Mouse (Mus musculus): ENCODE results near the gene Sost.

The Sost gene

DNA sequence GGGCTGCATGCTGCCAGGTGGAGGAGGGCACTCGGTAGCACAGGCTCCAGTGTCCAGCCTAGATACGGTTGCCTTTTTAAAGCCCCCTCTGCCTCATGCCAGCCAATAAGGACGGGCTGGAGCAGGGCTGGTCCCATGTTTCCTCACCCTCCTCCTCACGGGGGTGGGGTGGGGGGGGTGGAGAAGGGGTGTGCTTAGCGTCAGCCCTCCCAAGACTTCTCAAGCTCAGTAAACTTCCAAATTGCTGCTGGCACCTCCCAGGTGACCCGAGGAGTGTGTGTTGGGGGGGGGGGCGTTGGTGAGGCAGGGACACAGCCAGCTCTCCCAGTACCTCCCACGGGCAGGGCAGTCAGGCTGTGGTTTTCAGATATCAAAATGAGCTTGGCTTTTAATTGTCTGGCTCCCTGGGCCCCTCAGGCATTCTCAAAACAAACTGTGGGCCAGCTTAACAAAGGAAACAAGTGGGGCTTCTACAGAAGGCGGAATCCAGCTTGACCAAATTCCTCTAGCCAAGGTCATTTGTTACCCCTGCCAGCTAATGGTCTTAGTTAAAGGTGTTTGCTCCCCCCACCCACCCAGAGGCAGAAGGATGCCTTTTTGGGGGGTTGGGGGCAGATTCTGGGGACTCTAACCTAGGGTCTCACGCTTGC, at the start of gene Sost:
Sost (minus strand) TSS at position 51 of the 650 bp plus-strand sequence.
- WGBS: 42% methylated on average over 10 of the region's 10 CpGs

DNA sequence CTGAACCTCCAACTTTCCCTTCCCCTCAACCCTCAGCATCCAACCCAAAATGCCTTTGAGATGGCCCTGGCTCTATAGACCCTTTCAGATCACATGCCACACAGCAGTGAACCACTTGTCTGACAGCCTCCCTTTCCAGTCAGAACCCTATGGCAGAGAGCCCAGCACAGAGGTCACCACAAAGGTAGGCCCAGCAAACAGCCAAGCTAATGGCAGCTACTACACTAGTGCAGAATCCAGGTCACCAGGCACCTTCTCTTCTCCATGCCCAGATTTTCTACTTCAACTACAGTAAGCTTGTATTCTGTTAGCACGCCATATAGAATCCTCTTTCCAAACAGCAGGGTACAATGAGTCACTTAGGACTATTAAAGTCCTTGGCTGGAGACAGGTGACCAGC, 49.3 kb upstream of the Sost start:
- 62% methylated on average over 1 of the region's 1 CpGs for WGBS

DNA sequence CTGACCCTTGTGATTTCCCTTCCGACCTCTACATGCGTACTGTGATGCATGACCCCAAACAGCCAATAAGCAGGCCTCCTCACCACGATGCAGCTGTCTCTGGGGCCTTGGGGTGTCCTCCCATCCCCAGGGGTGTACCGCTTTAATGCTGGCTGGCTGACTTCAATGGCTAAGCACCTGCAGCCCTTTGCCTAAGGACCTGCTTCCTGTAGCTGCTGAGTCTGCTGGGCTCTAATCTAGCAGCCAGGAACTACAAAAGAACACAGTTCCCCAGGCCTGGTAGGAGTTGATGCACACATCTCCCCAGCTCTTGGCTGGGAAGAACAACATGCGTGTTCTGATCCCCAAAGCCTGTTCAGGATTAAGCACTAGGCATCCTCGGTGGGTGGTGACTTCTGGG, 48.7 kb upstream of the Sost start:
- 72% methylated on average over 6 of the region's 6 CpGs for WGBS

DNA sequence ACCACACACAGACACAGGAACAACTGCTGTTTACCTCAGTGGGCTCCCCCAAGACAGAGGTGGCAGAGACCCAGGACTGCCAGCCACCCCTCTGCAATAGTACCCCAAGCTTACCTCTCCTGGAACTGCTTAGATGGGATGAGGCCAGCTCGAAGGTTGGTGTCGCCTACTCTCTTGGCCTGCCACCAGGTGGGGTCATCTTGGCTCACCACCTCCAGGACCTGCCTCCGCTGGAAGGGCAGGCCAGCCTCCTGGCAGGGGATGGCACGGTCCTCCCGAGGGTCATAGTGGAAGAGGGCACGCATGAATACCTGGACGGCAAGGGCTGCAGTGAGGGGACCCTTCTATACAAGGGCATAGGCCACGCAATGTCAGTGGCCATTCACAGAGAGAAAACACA, 46.4 kb upstream of the Sost start:
- 85% methylated on average over 8 of the region's 8 CpGs for WGBS

DNA sequence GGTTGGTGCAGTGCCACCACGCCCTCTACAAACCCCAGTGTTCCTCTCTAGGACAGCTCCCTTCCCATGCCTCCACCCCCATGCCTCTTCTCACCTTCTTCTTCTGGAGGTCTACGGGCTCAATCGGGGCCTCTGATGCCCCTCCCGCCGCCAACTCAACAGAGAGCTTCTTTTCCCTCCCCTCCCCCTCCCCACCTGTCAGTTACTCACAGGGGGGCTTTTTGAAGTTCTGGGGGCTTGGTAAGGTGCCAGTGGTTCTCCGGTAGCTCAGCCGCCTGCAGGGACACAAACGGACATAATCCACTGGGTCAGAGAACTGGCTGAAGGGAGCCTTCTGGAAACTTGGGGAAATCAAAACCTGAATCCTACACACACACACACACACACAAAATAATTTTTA, 44.7 kb upstream of the Sost start:
- 68% methylated on average over 8 of the region's 8 CpGs for WGBS

DNA sequence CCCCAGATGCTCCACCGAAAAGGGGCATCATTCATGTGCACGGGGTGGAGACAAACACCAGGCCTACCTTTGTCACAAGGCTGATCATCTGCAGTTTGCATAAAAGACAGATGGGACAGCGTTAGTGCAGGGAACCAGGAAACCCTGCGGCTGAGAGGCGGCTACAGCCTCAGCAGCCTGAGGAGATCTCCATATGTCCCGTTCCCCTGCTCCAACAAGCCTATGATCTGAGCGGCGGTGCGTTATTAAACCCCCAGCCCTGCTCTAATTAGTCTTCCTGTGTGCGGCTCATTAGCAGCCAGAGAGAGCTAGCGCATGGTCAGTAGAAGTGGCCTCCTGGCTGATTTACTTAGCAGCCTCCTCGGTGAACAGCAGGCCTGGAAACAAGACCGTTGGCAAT, 43.3 kb upstream of the Sost start:
- 41% methylated on average over 13 of the region's 13 CpGs for WGBS

DNA sequence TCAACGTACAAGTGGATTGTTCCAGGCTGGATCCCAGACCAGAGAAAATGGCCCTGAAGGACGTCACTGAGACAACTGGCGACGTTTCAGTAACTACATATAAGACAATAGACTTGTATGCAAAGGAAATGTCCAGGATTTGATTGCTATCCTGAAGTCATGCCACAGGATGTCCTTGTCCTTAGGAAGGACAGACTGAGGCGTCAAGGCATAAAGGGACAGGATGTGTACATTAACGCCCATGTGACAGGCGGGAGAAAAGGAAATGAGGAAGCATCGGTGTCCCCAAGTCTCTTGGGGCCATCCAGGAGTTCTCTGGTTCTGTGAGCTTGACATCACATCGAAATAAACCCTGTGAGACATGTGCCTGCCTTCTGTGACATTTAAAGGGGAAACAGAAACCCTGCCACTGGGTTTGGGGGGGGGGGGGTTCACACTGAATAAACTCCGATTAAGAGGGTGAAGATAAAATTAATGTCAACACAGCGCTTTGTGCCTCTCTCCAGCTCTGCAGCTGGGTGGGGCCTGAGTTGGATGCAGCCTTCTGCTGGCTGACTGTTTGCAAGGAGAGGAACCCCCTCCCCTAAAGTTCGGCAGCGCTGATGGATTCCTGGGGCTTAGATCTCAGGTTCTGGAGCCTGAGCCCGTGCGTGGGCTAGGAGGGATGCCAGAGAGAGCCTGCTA, 42.3 kb upstream of the Sost start:
- WGBS: 67% methylated on average over 15 of the region's 15 CpGs

DNA sequence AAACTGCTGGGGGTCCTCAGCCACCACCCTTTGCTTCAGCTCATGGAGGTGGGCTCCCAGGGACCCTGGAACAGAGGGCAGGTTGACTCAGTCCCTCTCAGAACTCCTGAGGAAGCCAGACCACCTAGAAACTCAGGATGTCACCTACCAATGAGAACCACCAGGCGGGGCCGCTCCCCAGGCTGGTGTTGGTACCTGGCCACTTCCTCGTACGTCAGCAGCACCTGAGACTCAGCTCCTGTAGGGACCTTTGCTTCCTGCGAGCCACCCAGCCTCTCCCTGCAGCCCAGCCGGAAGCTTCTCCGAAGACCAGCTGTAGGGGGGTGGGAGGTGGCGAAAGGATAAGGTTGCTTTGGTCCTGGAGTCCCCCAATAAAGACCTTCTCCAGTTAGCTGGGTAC, 41.6 kb upstream of the Sost start:
- WGBS: 91% methylated on average over 8 of the region's 8 CpGs

DNA sequence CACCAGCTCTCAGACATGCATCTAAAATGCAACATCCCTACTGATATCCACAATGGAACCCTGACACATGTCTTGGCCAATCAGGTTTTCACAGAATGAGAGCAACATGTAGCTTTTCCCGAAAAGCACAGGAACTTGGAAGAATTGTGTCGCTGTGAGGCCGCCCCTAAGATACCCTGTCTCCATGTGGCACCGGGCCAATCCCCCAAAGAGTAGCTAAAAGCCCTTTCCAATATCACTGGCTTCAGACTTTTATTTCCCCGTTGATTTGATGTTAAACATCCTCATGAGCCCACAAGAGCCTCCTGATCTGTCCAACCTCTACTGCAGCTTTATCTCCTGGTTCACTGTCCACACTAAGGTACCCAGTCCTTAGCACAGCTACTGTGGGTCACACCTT, 39.9 kb upstream of the Sost start:
- 74% methylated on average over 5 of the region's 5 CpGs for WGBS

DNA sequence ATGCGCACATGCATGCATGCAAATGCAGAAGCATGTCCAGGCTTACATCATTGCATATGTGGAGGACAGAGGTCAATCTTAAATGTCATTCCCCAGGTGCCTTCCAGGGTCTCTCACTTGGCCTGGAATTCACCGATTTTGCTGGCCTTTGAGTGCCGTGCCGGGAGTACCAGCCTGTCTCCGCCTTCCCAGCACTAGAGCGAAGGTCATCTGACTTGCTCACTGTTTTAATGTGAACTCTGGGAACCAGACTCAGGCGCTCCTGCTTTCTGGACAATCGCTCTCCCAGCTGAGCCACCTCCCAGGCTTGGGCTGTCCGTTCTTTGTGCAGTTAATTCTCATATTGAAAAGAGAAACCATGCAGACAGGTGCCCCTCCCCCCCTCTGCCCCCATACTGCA, 39.5 kb upstream of the Sost start:
- WGBS: 80% methylated on average over 9 of the region's 9 CpGs

DNA sequence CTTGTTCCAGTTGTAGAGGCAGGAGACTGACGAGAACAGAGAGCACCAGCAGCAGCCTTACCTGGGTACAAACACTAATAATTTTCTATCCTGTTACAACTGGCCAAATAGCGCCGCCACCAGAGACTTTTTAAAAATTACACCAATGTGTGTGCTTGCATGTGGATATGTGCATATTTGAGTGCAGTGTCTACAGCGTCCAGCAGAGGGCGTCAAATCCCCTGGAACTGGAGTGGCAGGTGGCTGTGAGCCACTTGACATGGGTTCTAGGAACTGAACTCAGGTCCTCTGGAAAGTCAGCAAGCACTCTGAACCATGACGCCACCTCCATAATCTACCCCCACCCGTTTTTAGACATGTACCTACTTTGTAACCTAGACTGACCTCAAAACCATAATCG, 37.4 kb upstream of the Sost start:
- 91% methylated on average over 8 of the region's 8 CpGs for WGBS

DNA sequence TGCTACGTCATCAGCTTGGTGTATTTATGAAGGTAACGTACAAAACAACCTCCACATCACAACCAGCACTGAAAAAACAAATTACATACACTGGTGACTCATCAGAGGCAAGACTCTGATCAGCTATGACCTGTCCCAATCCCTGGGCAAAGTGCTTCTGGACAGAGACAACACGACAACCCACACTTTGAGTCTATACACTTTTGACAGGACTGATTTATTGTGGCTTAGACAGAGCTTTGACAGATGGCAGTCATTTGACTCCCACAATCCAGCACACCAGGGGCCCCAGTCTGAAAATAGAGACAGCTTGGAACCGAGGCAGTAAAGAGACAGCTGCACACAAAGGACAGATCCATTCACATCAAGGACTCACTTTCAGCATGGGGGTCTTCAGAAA, 32.7 kb upstream of the Sost start:
- 51% methylated on average over 4 of the region's 4 CpGs for WGBS

DNA sequence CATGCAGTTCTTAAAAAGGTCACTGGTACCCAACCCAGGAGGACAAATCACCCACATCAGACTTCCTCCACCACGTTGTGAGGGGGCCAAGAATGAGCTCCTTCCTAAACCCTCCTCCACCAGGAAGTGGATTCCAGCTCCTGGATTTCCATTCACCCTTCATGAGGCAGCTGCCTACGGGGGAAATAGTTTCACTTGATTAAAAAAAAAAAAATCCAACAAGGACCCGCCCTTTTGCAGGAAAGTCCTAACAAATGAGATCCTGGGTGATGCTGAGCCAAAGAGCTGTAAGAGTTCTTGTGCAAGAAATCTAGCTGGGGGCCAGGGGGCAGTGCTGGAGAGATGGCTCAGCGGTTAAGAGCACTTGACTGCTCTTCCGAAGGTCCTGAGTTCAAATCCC, 31.4 kb upstream of the Sost start:
- WGBS: 51% methylated on average over 5 of the region's 5 CpGs

DNA sequence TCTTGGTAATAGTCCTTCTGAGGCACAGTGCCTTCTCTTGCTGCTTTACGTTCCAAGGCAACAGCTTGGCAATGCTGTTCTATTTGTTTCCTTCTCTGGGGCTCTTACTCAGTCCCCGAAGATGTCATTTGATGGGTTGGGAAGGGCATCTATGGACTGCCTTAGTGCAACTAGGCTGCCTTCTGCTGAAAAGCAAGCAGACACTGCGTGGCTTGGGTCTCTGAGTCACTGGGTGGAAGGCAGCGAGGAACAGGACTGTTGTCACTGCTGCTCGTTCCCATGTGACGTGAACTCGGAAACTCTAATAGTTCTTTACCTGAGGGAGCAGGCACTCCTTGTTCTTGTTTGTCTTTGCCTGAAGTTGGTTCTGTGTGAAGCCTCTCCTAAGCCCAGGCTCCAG, 29.1 kb upstream of the Sost start:
- 73% methylated on average over 7 of the region's 7 CpGs for WGBS

DNA sequence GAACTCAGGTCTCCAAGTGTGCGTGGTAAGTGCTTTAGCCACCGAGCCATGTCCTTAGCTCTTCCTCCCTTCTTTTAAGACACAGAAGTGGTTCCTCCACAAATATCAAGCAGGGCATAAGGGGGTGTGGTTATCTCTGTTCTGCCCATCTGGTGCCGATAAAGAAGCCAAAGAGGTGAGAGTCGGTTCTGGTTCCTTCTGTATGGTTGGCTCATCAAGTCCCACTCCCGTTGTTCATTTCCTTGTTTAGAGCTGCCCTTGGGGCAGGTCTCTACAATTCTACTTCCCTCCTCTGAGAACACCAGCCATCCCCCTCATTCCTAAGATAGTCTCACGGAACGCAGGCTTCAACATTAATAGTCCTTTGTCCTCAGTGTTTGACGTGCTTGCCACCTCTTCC, 27.3 kb upstream of the Sost start:
- WGBS: 41% methylated on average over 8 of the region's 8 CpGs

DNA sequence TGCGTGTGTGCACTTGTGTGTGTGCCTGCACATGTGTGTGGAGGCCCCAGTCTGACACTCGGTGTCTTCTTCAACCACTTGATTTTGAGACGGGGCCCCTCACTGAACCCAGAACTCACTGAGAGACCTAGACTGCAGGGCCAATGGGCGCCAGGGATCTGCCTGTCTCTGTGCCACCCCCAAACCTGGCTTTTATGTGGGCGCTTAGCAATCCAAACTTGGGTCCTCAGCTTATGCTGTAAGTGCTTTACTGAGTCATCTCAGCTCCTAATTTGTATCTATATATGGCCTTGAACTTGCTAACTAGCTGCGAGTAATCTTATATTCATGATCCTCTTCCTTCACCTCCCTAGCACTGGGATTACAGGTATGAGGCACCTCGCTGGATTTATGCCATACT, 25.6 kb upstream of the Sost start:
- WGBS: 55% methylated on average over 7 of the region's 7 CpGs

DNA sequence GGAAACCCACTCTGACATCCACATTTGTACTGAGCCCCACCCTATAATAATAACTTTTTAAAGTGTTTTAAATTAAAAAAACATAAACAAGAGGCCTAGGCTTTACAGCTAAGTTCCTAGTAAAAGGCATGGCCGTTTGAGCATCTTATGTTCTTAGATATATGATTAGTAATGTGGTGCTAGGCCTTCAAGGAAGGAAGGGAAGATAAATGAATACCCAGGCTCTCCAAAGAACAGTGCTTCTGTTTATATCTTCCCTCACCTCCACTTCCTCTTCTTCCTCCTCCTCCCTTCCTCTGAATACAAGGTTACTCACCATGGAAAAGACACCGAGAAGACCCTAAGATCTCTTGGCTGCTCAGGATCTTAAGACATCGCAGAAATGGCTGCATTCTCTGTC, 25.0 kb upstream of the Sost start:
- 63% methylated on average over 3 of the region's 3 CpGs for WGBS

DNA sequence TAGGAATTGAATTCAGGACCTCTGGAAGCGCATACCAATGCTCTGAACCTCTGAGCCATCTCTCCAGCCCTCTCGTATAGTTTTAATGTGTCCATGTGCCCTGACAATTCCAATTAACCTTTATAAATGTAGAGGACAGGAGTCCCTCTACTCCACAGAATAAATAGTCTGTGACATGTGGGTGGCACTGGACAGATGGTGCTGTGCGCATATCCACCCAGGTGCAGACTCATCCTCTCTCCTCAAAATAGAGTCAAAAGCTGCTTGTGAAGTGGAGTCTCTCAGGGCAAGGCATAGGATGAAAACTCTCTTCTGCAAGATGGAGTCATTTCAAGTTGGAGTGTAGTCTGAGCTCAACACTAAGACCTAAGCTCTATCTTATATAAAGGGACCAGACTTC, 23.4 kb upstream of the Sost start:
- WGBS: 48% methylated on average over 3 of the region's 3 CpGs

DNA sequence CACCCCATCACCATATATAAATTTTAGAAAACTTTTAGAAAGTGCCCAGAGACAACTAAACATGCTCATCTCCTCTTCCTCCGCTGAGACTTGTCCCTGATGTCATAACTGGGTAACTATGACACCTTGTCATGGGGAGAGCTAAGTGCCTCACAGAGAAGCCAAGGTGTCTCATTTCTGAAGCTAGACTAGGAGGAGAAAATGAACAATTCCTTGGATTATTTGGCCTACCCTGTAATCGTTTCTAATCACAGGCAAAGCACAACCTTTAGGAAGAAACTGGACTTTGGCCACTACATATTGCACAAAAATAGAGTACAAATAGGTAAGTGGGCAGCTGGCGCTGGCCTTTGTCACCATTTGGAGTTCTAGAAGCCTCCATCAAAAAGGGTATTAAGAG, 20.1 kb upstream of the Sost start, which contains the start of gene Dusp3:
Dusp3 (minus strand) TSS at position 101 of the 400 bp plus-strand sequence.
- WGBS: 90% methylated on average over 3 of the region's 3 CpGs

DNA sequence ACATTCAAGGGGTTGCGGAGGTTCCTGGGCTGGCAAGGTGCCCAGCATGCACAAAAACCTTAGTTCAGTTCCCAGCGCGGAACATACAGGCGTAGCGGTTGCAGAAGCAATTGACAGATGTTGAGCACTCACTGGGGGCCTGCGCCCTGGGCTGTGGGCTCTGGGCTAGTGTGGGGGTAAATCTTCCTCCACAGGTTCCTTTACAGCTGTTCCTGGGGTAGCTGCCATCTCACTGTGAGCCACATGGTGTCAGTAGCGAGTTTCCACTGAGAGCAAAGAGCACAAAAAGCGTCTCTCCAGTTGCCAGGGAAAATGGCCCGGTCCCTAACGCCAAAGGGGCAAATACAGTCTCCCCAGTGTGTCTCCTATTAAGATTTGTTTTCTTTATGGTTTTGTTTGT, 19.2 kb upstream of the Sost start:
- 1% methylated on average over 10 of the region's 10 CpGs for WGBS

DNA sequence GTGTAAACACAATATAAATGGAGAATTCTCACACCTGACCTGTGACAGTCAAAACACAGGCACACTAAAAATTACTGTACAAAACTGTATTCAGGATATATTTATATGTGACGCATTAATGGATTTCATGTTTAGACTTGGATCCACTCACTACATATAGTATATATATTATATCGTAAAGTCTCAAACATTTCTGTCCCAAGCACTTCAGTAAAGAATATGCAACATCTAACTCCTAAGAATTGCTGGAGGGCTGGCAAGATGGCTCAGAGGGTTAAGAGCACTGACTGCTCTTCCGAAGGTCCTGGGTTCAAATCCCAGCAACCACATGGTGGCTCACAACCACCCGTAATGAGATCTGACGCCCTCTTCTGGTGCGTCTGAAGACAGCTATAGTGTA, 18.6 kb upstream of the Sost start:
- 36% methylated on average over 6 of the region's 6 CpGs for WGBS

DNA sequence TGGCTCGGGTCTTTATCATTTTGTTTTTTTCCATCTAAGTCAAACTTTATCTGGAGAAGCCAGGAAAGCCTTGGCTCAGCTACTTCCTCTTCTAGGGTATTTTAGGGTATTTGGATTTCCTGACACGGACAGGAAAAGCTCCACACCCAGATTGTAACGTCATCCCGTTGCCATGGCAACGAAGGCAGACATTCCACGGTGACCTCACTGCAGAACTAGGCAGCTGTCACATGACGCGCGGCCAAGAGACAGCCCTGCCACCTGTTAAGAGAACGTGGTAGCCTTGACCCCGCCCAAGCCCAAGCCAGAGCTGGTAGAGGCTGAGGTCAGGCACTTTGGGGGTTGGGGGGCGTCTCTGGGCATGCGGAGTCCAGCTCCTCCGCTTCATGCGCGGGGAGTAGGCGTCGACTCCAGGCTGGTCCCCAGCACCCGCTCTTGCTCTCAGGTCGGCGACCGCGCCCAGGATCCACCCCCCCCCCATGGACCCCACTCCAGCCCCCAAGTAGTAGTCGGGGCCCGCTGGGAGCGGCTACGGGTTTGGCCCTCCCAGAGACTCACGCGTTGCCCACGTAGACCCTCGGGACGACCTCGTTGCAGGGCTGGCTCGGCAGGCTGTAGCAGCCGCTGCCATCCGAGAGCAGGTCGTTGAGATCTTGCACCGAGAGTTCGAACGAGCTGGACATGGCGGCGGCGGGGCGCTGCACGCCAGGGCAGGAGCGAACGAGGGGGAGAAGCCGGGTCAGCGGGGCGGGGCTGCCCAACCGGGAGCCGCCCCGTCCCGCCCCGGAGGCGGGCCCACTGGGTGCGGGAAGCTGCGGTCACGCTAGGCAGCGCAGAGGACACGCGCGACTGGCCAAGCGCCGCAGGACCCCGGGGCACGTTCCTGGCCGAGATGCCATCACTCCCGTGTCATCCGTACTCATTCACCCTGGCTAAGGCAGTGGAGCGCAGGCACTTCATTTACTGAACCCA, 17.5 kb upstream of the Sost start, which contains the start of gene Cfap97d1:
Cfap97d1 (plus strand) TSS at position 226 of the 972 bp plus-strand sequence.
- WGBS: under 1% methylated on average over 71 of the region's 71 CpGs
